Mouse (Mus musculus): ENCODE results near the gene Thsd7a. TPM values are rescaled to one million over a fixed set of nuclear protein-coding genes. Genes with fewer than 3 reads are reported as not detected.

The Thsd7a gene
- polyA plus RNA-seq, 2 experiments, result 0.08 to 0.41 TPM

DNA sequence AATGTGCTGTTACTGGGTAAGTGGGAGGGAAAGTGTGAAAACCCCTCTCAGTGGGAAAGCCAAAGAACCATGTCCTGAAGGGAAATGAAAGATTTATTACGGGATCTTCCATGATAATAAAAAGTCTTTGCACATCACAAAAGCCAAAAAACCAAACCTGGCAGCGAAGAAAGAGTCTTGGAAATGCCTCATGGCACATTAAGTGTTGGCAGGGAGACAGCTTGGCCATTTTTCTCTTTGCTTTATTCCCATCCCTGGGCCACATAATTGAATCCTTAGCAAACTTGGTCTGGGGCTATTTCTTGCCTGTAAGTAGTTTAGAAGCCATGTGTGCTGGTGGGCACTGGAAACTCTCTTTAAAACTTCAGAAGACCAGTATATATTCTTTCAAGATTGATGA lies 344.8 kb downstream of the Thsd7a start:
- ATAC-seq (ENCODE audit: insufficient read depth), result no peak

GRCm38 (mm10) chr6:12402996-12403395 lies 346.2 kb downstream of the Thsd7a start:
- no peaks in the 10 kb centered on the region for H3K9me3 ChIP-seq (ENCODE audit: control insufficient read depth, low read length)
- ATAC-seq (ENCODE audit: insufficient read depth) (no peak), DNase-seq (ENCODE audit: low read depth in 3 of 3, low spot score in 3 of 3) (no peak)
- H3K36me3 ChIP-seq (replicated peaks; ENCODE audit: control insufficient read depth, insufficient read depth, low read depth), result no peaks in the 10 kb centered on the region
- no peak overlapping the region for H3K4me3 ChIP-seq (ENCODE audit: insufficient read depth in 1 of 2, low read depth in 2 of 2, low read length in 2 of 2)
- WGBS (ENCODE audit: insufficient replicate concordance), result 82% methylated on average over 1 of the region's 1 CpGs
- no peak overlapping the region for H3K4me2 ChIP-seq (ENCODE audit: low read depth)
- H3K27ac ChIP-seq, result no peak overlapping the region
- TF ChIP-seq EP300 (IDR thresholded peaks at IDR 0.05; ENCODE audit: low read depth), result no peak
- TF ChIP-seq CTCF (IDR thresholded peaks at IDR 0.05; ENCODE audit: low read depth), result no peak
- no peaks in the 10 kb centered on the region for H3K27me3 ChIP-seq (ENCODE audit: control insufficient read depth, insufficient read depth, low read length)
- H3K9ac ChIP-seq (replicated peaks), result no peak overlapping the region
- H3K4me1 ChIP-seq (replicated peaks; ENCODE audit: control insufficient read depth in 2 of 2, insufficient read depth in 2 of 2, low read length in 1 of 2), result no peaks in the 10 kb centered on the region

More for the DNA sequence above, 344.8 kb downstream of the Thsd7a start:
- H3K4me2 ChIP-seq (ENCODE audit: low read depth), result no peak overlapping the region
- TF ChIP-seq CTCF (IDR thresholded peaks at IDR 0.05; ENCODE audit: low read depth) (no peak), EP300 (IDR thresholded peaks at IDR 0.05; ENCODE audit: low read depth) (no peak)
- no peaks in the 10 kb centered on the region for H3K27me3 ChIP-seq (ENCODE audit: control insufficient read depth, insufficient read depth, low read length)
- no peaks in the 10 kb centered on the region for H3K4me1 ChIP-seq (replicated peaks; ENCODE audit: control insufficient read depth in 2 of 2, insufficient read depth in 2 of 2, low read length in 1 of 2)
- H3K27ac ChIP-seq, result no peak overlapping the region
- H3K4me3 ChIP-seq (ENCODE audit: insufficient read depth in 1 of 2, low read depth in 2 of 2, low read length in 2 of 2), result no peak overlapping the region
- DNase-seq (ENCODE audit: low read depth in 3 of 3, low spot score in 3 of 3), result no peak
- no peak overlapping the region for H3K9ac ChIP-seq (replicated peaks)
- H3K36me3 ChIP-seq (replicated peaks; ENCODE audit: control insufficient read depth, insufficient read depth, low read depth), result no peaks in the 10 kb centered on the region
- H3K9me3 ChIP-seq (ENCODE audit: control insufficient read depth, low read length), result no peaks in the 10 kb centered on the region
- WGBS (ENCODE audit: insufficient replicate concordance), result 63% methylated on average over 2 of the region's 2 CpGs

DNA sequence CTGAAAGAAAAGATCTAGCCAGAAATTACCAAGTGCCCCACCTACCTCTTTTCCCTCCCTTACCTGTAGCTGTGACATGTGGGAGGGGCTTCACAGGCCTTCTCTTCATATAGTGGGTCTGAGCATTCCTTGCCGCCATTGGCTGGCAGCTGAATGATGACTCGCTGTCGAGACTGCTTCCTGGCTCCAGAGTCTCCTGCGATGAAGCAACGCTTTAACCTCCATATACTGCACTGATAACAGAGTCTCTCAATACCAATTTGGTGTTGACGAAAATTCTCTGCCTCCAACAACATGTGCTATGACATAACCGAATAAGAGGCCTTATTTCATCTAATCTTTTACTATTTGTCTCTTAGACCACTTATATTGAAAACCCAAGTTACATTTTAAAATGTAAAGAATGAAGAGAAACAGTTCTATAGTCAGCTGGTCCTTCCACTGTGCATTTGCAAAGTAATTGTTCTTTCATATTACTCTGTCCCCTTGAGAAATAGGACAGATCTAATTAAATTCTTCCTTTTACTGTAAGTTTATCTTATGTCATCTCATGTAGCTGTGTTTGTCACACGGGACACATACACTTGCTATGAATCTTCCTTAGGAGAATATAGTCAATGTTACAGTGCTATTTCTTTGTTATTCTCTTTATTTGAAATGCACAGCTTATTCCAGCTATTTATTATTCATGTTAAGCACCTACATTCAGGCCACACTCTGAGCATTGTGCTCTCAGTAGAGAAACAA lies 351.3 kb downstream of the Thsd7a start:
- H3K9ac ChIP-seq (replicated peaks), result no peak overlapping the region
- no peak for DNase-seq (ENCODE audit: low read depth in 3 of 3, low spot score in 3 of 3)
- no peaks in the 10 kb centered on the region for H3K27me3 ChIP-seq (ENCODE audit: control insufficient read depth, insufficient read depth, low read length)
- WGBS (ENCODE audit: insufficient replicate concordance), result 64% methylated on average over 8 of the region's 8 CpGs
- TF ChIP-seq EP300 (IDR thresholded peaks at IDR 0.05; ENCODE audit: low read depth) (no peak), CTCF (IDR thresholded peaks at IDR 0.05; ENCODE audit: low read depth) (no peak)
- ATAC-seq (ENCODE audit: insufficient read depth), result no peak
- no peak overlapping the region for H3K4me3 ChIP-seq (ENCODE audit: insufficient read depth in 1 of 2, low read depth in 2 of 2, low read length in 2 of 2)
- H3K4me2 ChIP-seq (ENCODE audit: low read depth), result no peak overlapping the region
- no peaks in the 10 kb centered on the region for H3K9me3 ChIP-seq (ENCODE audit: control insufficient read depth, low read length)
- no peak overlapping the region for H3K27ac ChIP-seq
- no peaks in the 10 kb centered on the region for H3K36me3 ChIP-seq (replicated peaks; ENCODE audit: control insufficient read depth, insufficient read depth, low read depth)
- H3K4me1 ChIP-seq (replicated peaks; ENCODE audit: control insufficient read depth in 2 of 2, insufficient read depth in 2 of 2, low read length in 1 of 2), result no peaks in the 10 kb centered on the region

- 9% methylated on average over 2 of the region's 2 CpGs for WGBS (ENCODE audit: insufficient replicate concordance)
- TF ChIP-seq CTCF (IDR thresholded peaks at IDR 0.05; ENCODE audit: low read depth) (no peak), EP300 (IDR thresholded peaks at IDR 0.05; ENCODE audit: low read depth) (no peak)
- H3K27ac ChIP-seq, result no peak overlapping the region
Observed at GRCm38 (mm10) chr6:12393574-12394380, 355.4 kb downstream of the Thsd7a start.

DNA sequence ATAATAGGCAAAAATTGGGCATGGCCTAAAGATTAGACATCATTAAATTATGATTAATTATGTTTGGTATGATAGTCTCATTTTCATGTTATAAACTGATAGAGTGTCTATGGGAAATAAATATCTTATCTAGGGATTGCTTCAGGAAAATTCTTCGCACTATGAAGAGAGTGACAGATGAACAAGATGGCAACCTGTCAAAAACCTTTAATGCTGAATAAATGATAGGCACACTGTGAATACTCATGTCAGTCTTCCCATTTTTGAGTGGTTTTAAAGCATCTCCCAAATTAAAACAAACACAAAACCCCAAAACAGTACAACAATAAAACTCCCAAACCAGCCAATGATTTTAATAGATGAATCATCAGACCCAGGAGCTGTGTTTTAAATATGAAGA lies 362.5 kb downstream of the Thsd7a start:
- H3K4me2 ChIP-seq (ENCODE audit: low read depth), result no peak overlapping the region
- TF ChIP-seq CTCF (IDR thresholded peaks at IDR 0.05; ENCODE audit: low read depth) (no peak), EP300 (IDR thresholded peaks at IDR 0.05; ENCODE audit: low read depth) (no peak)
- DNase-seq (ENCODE audit: low read depth in 3 of 3, low spot score in 3 of 3), result no peak
- H3K9me3 ChIP-seq (ENCODE audit: control insufficient read depth, low read length), result no peaks in the 10 kb centered on the region
- WGBS (ENCODE audit: insufficient replicate concordance), result 77% methylated on average over 1 of the region's 1 CpGs
- H3K36me3 ChIP-seq (replicated peaks; ENCODE audit: control insufficient read depth, insufficient read depth, low read depth), result no peaks in the 10 kb centered on the region
- no peaks in the 10 kb centered on the region for H3K4me1 ChIP-seq (replicated peaks; ENCODE audit: control insufficient read depth in 2 of 2, insufficient read depth in 2 of 2, low read length in 1 of 2)
- H3K27ac ChIP-seq, result no peak overlapping the region
- H3K9ac ChIP-seq (replicated peaks), result no peak overlapping the region
- H3K4me3 ChIP-seq (ENCODE audit: insufficient read depth in 1 of 2, low read depth in 2 of 2, low read length in 2 of 2), result no peak overlapping the region
- no peak for ATAC-seq (ENCODE audit: insufficient read depth)
- H3K27me3 ChIP-seq (ENCODE audit: control insufficient read depth, insufficient read depth, low read length), result no peaks in the 10 kb centered on the region

More at GRCm38 (mm10) chr6:12393574-12394380, 355.4 kb downstream of the Thsd7a start:
- H3K4me3 ChIP-seq (ENCODE audit: insufficient read depth in 1 of 2, low read depth in 2 of 2, low read length in 2 of 2), result no peak overlapping the region
- DNase-seq (ENCODE audit: low read depth in 3 of 3, low spot score in 3 of 3) (no peak), ATAC-seq (ENCODE audit: insufficient read depth) (no peak)
- H3K36me3 ChIP-seq (replicated peaks; ENCODE audit: control insufficient read depth, insufficient read depth, low read depth), result no peaks in the 10 kb centered on the region
- no peaks in the 10 kb centered on the region for H3K4me1 ChIP-seq (replicated peaks; ENCODE audit: control insufficient read depth in 2 of 2, insufficient read depth in 2 of 2, low read length in 1 of 2)
- H3K9me3 ChIP-seq (ENCODE audit: control insufficient read depth, low read length), result no peaks in the 10 kb centered on the region
- H3K9ac ChIP-seq (replicated peaks), result no peak overlapping the region
- no peak overlapping the region for H3K4me2 ChIP-seq (ENCODE audit: low read depth)
- no peaks in the 10 kb centered on the region for H3K27me3 ChIP-seq (ENCODE audit: control insufficient read depth, insufficient read depth, low read length)
